Mouse (Mus musculus): ENCODE measurements around the gene Srarp. TPM values are rescaled to one million over a fixed set of nuclear protein-coding genes. Genes with fewer than 3 reads are reported as not detected.

Srarp gene
- polyA plus RNA-seq, 1 experiment from 2014 or later: not detected

- 19% methylated on average over 16 of the region's 16 CpGs for WGBS (ENCODE audit: insufficient replicate concordance)
- no peaks in the 10 kb centered on the region for H3K27me3 ChIP-seq (ENCODE audit: control insufficient read depth, insufficient read depth, low read depth, low read length)
- no peak overlapping the region for H3K4me3 ChIP-seq (ENCODE audit: low read depth, low read length)
- no peak overlapping the region for H3K9ac ChIP-seq (ENCODE audit: low read depth, low read length)
- no peak overlapping the region for H3K27ac ChIP-seq (ENCODE audit: low read length)
- no peaks in the 10 kb centered on the region for H3K36me3 ChIP-seq (ENCODE audit: control insufficient read depth, insufficient read depth)
- no peak for ATAC-seq (ENCODE audit: low read depth)
- no peak overlapping the region for H3K4me2 ChIP-seq (ENCODE audit: low read depth, low read length)
- H3K4me1 ChIP-seq (ENCODE audit: control insufficient read depth, low read depth, low read length): no peaks in the 10 kb centered on the region
- H3K9me3 ChIP-seq (replicated peaks; ENCODE audit: control insufficient read depth, low read length): no peaks in the 10 kb centered on the region
Measured at GRCm38 (mm10) chr4:141394751-141395150, 41.2 kb downstream of the Srarp start.

GRCm38 (mm10) chr4:141391293-141391692 is 44.6 kb downstream of the Srarp start:
- H3K4me1 ChIP-seq (ENCODE audit: control insufficient read depth, low read depth, low read length): no peaks in the 10 kb centered on the region
- H3K9me3 ChIP-seq (replicated peaks; ENCODE audit: control insufficient read depth, low read length): no peaks in the 10 kb centered on the region
- H3K36me3 ChIP-seq (ENCODE audit: control insufficient read depth, insufficient read depth): no peaks in the 10 kb centered on the region
- no peak overlapping the region for H3K4me2 ChIP-seq (ENCODE audit: low read depth, low read length)
- no peak for ATAC-seq (ENCODE audit: low read depth)
- H3K4me3 ChIP-seq (ENCODE audit: low read depth, low read length): no peak overlapping the region
- H3K27ac ChIP-seq (ENCODE audit: low read length): no peak overlapping the region
- no peaks in the 10 kb centered on the region for H3K27me3 ChIP-seq (ENCODE audit: control insufficient read depth, insufficient read depth, low read depth, low read length)
- WGBS (ENCODE audit: insufficient replicate concordance): 60% methylated on average over 12 of the region's 12 CpGs
- no peak overlapping the region for H3K9ac ChIP-seq (ENCODE audit: low read depth, low read length)

GRCm38 (mm10) chr4:141389366-141390150 is 46.3 kb downstream of the Srarp start:
- no peak overlapping the region for H3K4me2 ChIP-seq (ENCODE audit: low read depth, low read length)
- no peak overlapping the region for H3K4me3 ChIP-seq (ENCODE audit: low read depth, low read length)
- WGBS (ENCODE audit: insufficient replicate concordance): 60% methylated on average over 18 of the region's 18 CpGs

GRCm38 (mm10) chr4:141387933-141388332 is 48.0 kb downstream of the Srarp start:
- Histone ChIP-seq H3K4me2 (ENCODE audit: low read depth, low read length) (no peak overlapping the region), H3K4me1 (ENCODE audit: control insufficient read depth, low read depth, low read length) (no peaks in the 10 kb centered on the region), H3K27me3 (ENCODE audit: control insufficient read depth, insufficient read depth, low read depth, low read length) (peaks cover 18% of the 10 kb centered on the region), H3K4me3 (ENCODE audit: low read depth, low read length) (no peak overlapping the region), H3K36me3 (ENCODE audit: control insufficient read depth, insufficient read depth) (no peaks in the 10 kb centered on the region), H3K9me3 (replicated peaks; ENCODE audit: control insufficient read depth, low read length) (no peaks in the 10 kb centered on the region), H3K27ac (ENCODE audit: low read length) (no peak overlapping the region), H3K9ac (ENCODE audit: low read depth, low read length) (no peak overlapping the region)
- no peak for ATAC-seq (ENCODE audit: low read depth)
- 46% methylated on average over 5 of the region's 5 CpGs for WGBS (ENCODE audit: insufficient replicate concordance)

More at GRCm38 (mm10) chr4:141389366-141390150, 46.3 kb downstream of the Srarp start:
- Histone ChIP-seq H3K9ac (ENCODE audit: low read depth, low read length) (no peak overlapping the region), H3K36me3 (ENCODE audit: control insufficient read depth, insufficient read depth) (no peaks in the 10 kb centered on the region), H3K27ac (ENCODE audit: low read length) (no peak overlapping the region), H3K27me3 (ENCODE audit: control insufficient read depth, insufficient read depth, low read depth, low read length) (peaks cover 3% of the 10 kb centered on the region), H3K4me1 (ENCODE audit: control insufficient read depth, low read depth, low read length) (no peaks in the 10 kb centered on the region), H3K9me3 (replicated peaks; ENCODE audit: control insufficient read depth, low read length) (no peaks in the 10 kb centered on the region)
- no peak for ATAC-seq (ENCODE audit: low read depth)

GRCm38 (mm10) chr4:141387093-141387784 is 48.7 kb downstream of the Srarp start:
- H3K4me3 ChIP-seq (ENCODE audit: low read depth, low read length): no peak overlapping the region
- no peak overlapping the region for H3K27ac ChIP-seq (ENCODE audit: low read length)
- no peak overlapping the region for H3K4me2 ChIP-seq (ENCODE audit: low read depth, low read length)
- no peaks in the 10 kb centered on the region; the same call in 1 of the 2 replicates for H3K4me1 ChIP-seq (ENCODE audit: control insufficient read depth, low read depth, low read length)
- H3K36me3 ChIP-seq (ENCODE audit: control insufficient read depth, insufficient read depth): no peaks in the 10 kb centered on the region
- 16% methylated on average over 5 of the region's 5 CpGs for WGBS (ENCODE audit: insufficient replicate concordance)
- ATAC-seq (ENCODE audit: low read depth): no peak
- H3K9me3 ChIP-seq (replicated peaks; ENCODE audit: control insufficient read depth, low read length): no peaks in the 10 kb centered on the region
- no peak overlapping the region for H3K9ac ChIP-seq (ENCODE audit: low read depth, low read length)
- peaks cover 24% of the 10 kb centered on the region for H3K27me3 ChIP-seq (ENCODE audit: control insufficient read depth, insufficient read depth, low read depth, low read length)

- Histone ChIP-seq H3K36me3 (ENCODE audit: control insufficient read depth, insufficient read depth) (no peaks in the 10 kb centered on the region), H3K4me2 (ENCODE audit: low read depth, low read length) (no peak overlapping the region), H3K27ac (ENCODE audit: low read length) (no peak overlapping the region), H3K9ac (ENCODE audit: low read depth, low read length) (no peak overlapping the region), H3K9me3 (replicated peaks; ENCODE audit: control insufficient read depth, low read length) (no peaks in the 10 kb centered on the region), H3K27me3 (ENCODE audit: control insufficient read depth, insufficient read depth, low read depth, low read length) (peaks cover 35% of the 10 kb centered on the region), H3K4me1 (ENCODE audit: control insufficient read depth, low read depth, low read length) (no peaks in the 10 kb centered on the region; the same call in 1 of the 2 replicates), H3K4me3 (ENCODE audit: low read depth, low read length) (no peak overlapping the region)
- no peak for ATAC-seq (ENCODE audit: low read depth)
- 63% methylated on average over 7 of the region's 7 CpGs for WGBS (ENCODE audit: insufficient replicate concordance)
Measured at GRCm38 (mm10) chr4:141386150-141386549, 49.8 kb downstream of the Srarp start.

- H3K4me1 ChIP-seq (ENCODE audit: control insufficient read depth, low read depth, low read length): no peaks in the 10 kb centered on the region; the same call in 1 of the 2 replicates
- no peaks in the 10 kb centered on the region for H3K9me3 ChIP-seq (replicated peaks; ENCODE audit: control insufficient read depth, low read length)
- H3K27me3 ChIP-seq (ENCODE audit: control insufficient read depth, insufficient read depth, low read depth, low read length): peaks cover 38% of the 10 kb centered on the region
- no peaks in the 10 kb centered on the region for H3K36me3 ChIP-seq (ENCODE audit: control insufficient read depth, insufficient read depth)
- H3K4me2 ChIP-seq (ENCODE audit: low read depth, low read length): no peak overlapping the region
- no peak overlapping the region for H3K27ac ChIP-seq (ENCODE audit: low read length)
- WGBS (ENCODE audit: insufficient replicate concordance): 2% methylated on average over 7 of the region's 7 CpGs
- H3K4me3 ChIP-seq (ENCODE audit: low read depth, low read length): no peak overlapping the region
- H3K9ac ChIP-seq (ENCODE audit: low read depth, low read length): no peak overlapping the region
- ATAC-seq (ENCODE audit: low read depth): no peak; the same call in 1 of the 2 replicates
Measured at GRCm38 (mm10) chr4:141385275-141385674, 50.6 kb downstream of the Srarp start.

Data from liver, embryonic 16.5 days (tissue).